Mouse (Mus musculus) bone marrow, adult 2 months (tissue): ENCODE measurements at regions not wholly inside any gene's neighbourhood (a gene's known extent, or its start where the extent isn't known, plus 50 kb on each side); places are given as distances from the start of the nearest gene placed in this dataset.

Experiments
- CTCF ChIP-seq: fragments of 200-500 bp; IDR thresholded peaks from 2 replicates; pipeline ENCODE4 v1.5.1; 2011; ENCODE audit warnings: low read length, control low read depth; ENCODE audit not compliant: control insufficient read depth, insufficient read depth
- POLR2A ChIP-seq: fragments of 200-500 bp; IDR thresholded peaks from 2 replicates; pipeline ENCODE4 v1.6.1; 2011; ENCODE audit warnings: low read depth, mild to moderate bottlenecking, control low read depth, low read length, borderline replicate concordance; ENCODE audit not compliant: control insufficient read depth

DNA sequence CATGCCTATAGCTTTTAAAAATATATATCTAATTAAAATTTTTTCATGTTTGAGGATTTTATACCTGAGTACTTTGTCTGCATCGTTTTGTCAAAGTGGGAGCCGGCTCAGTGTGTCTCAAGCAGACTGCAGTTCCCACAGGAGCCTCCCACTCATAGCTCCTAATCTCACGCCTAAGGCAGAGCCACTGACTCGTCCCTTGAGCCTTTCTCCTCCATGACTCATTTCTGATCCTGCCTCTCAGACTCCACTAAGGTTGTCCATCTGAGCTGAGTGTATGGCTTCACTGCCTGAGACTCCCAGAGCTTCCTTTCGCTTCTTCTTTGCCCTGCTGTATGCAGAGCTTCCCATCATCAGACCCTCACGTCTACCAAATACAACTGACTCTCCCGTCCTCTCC lies 98.8 kb downstream of the Efnb2 start:
- no peak for TF ChIP-seq POLR2A
- no peak for TF ChIP-seq CTCF
